Mouse (Mus musculus): ENCODE data around the gene Snd1.

- TF ChIP-seq CTCF (IDR thresholded peaks at IDR 0.05; ENCODE audit: extremely low read depth, insufficient read depth, low read length) = no peak
- no peak for TF ChIP-seq POLR2A (IDR thresholded peaks at IDR 0.05; ENCODE audit: extremely low read depth, insufficient read depth, low read length)
Observed at GRCm38 (mm10) chr6:28674686-28675085, 199.7 kb downstream of the Snd1 start.
